Mouse (Mus musculus) ES-E14 (cell line): ENCODE measurements around the gene Gsto2. TPM values are rescaled to one million over a fixed set of nuclear protein-coding genes. Genes with fewer than 3 reads are reported as not detected.

Experiments used
- DNase-seq: peaks from one replicate; pipeline ENCODE4 v3.0.0-alpha.2; 2013; ENCODE audit warnings: low read depth, low spot score
- H3K27ac ChIP-seq: 2 replicates; pipeline ENCODE4 v1.5.1; 2012; ENCODE audit warnings: low read depth, mild to moderate bottlenecking, low read length, moderate library complexity, mixed read lengths; ENCODE audit not compliant: poor library complexity, insufficient read depth, severe bottlenecking
- H3K36me3 ChIP-seq: 2 replicates; pipeline ENCODE4 v1.6.1; 2012; ENCODE audit warnings: mild to moderate bottlenecking, low read length, moderate library complexity, mixed read lengths; ENCODE audit not compliant: control insufficient read depth, poor library complexity, insufficient read depth, severe bottlenecking
- H3K4me1 ChIP-seq, 2 experiments: fragments of 150-350 bp in 1 of 2; sonication (generic) in 1 of 2; 2 replicates each; pipeline ENCODE4 v1.6.1; 2012; ENCODE audit warnings: low read length in 2 of 2, mild to moderate bottlenecking in 1 of 2, mixed read lengths in 1 of 2; ENCODE audit not compliant: control insufficient read depth in 2 of 2, insufficient read depth in 2 of 2, poor library complexity in 1 of 2
- H3K4me3 ChIP-seq, 2 experiments: fragments of 150-350 bp in 1 of 2; sonication (generic) in 1 of 2; 2 replicates each; pipeline ENCODE4 v1.5.1; 2012; ENCODE audit warnings: low read length in 2 of 2, low read depth in 1 of 2, mild to moderate bottlenecking in 1 of 2, mixed read lengths in 1 of 2; ENCODE audit not compliant: insufficient read depth in 1 of 2, poor library complexity in 1 of 2, severe bottlenecking in 1 of 2
- H3K9ac ChIP-seq: 2 replicates; pipeline ENCODE4 v1.6.1; 2012; ENCODE audit warnings: low read depth, mild to moderate bottlenecking, low read length, mixed read lengths; ENCODE audit not compliant: poor library complexity, insufficient read depth, severe bottlenecking
- H3K9me3 ChIP-seq: fragments of 150-350 bp; sonication (generic); 2 replicates; pipeline ENCODE4 v1.6.1; 2012; ENCODE audit warnings: low read depth, mild to moderate bottlenecking, low read length; ENCODE audit not compliant: control insufficient read depth, insufficient read depth
- CHD2 ChIP-seq: IDR thresholded peaks from 2 replicates; pipeline ENCODE4 v1.6.1; 2014; ENCODE audit warnings: mild to moderate bottlenecking, low read depth, low read length, inconsistent platforms
- HCFC1 ChIP-seq: IDR thresholded peaks from 2 replicates; pipeline ENCODE4 v1.6.1; 2012; ENCODE audit warnings: low read length, inconsistent platforms, borderline replicate concordance; ENCODE audit not compliant: insufficient read depth
- MAFK ChIP-seq: IDR thresholded peaks from 2 replicates; pipeline ENCODE4 v1.6.1; 2014; ENCODE audit warnings: mild to moderate bottlenecking, low read depth, low read length, inconsistent platforms; ENCODE audit not compliant: insufficient read depth
- ZC3H11A ChIP-seq: IDR thresholded peaks from 2 replicates; pipeline ENCODE4 v1.6.1; 2012; ENCODE audit warnings: low read depth, mild to moderate bottlenecking, inconsistent platforms, low read length, borderline replicate concordance
- ZNF384 ChIP-seq: IDR thresholded peaks from 2 replicates; pipeline ENCODE4 v1.6.1; 2012; ENCODE audit warnings: low read depth, low read length, inconsistent platforms
- in situ Hi-C, 2 experiments: fragments of 600-800 bp; cut with MboI; formaldehyde crosslinking; loops; one replicate each; pipeline ENCODE4 v1.15.1; 2025; ENCODE audit warnings: low sequenced_read_pairs in 2 of 2, inconsistent platforms in 1 of 2; ENCODE audit not compliant: unreplicated experiment in 2 of 2
- total RNA-seq: library from RNA; depleted of rRNA; stranded (reverse); fragments of 300-350 nt; gene quantifications from 2 replicates; pipeline ENCODE4 v1.2.3, GENCODE M21; 2012

The Gsto2 gene
- total RNA-seq, 1 experiment, result 0.71 TPM

GRCm38 (mm10) chr19:47890489-47891130, 25.3 kb downstream of the Gsto2 start:
- no peak overlapping the region for H3K27ac ChIP-seq
- no peak overlapping the region for H3K4me3 ChIP-seq
- H3K9me3 ChIP-seq, result no peaks in the 10 kb centered on the region
- H3K4me1 ChIP-seq, result peaks cover 0 to 4% of the 10 kb centered on the region in 2 experiments; a peak in 1 of 4 replicates
- H3K9ac ChIP-seq, result no peak overlapping the region
- in situ Hi-C loops, result no loop called here
- TF ChIP-seq MAFK (no peak), HCFC1 (no peak), ZC3H11A (no peak), CHD2 (no peak), ZNF384 (no peak)
- no peak for DNase-seq
- H3K36me3 ChIP-seq, result peaks cover under 1% of the 10 kb centered on the region; the same call in 1 of the 2 replicates

DNA sequence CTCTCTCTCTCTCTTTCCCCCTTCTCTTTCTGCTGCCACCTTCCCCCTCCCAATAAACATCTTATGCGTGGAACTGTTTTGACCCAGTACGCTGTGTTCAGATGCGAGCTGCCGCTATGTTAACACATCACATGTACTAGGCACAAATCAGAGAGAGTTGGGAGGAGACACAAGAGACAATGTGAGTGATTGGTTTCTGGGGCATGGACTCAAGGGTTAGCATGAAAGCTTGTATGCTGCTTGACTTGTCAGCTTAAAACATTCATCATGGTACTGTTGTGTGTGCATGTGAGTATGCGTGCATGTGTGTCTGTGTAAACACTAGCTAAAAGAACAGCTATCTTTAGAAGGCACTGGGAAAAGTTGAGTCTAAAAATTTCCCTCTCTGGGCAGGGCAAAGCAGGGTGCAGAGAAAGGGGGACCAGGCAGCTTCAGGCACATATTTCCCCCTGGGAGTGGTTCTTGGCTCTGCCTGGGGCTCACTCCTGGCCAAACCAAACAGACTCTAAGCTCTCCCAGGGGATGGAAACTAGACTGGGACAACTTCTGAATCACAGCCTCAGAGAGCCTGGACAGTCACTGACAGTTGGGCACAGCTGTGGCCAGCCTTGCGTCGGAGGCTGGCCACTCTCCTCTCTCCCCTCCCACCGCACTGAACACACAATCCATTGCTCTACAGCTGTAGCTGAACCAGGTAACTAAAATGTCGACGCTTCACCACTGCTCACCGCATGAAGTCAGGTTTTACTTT, 26.4 kb downstream of the Gsto2 start:
- H3K9me3 ChIP-seq, result no peaks in the 10 kb centered on the region
- no peak overlapping the region for H3K27ac ChIP-seq
- H3K36me3 ChIP-seq, result peaks cover 4% of the 10 kb centered on the region; the same call in 1 of the 2 replicates
- H3K9ac ChIP-seq, result no peak overlapping the region
- DNase-seq, result no peak
- H3K4me3 ChIP-seq, result no peak overlapping the region
- in situ Hi-C loops, result no loop called here
- no peak for TF ChIP-seq ZNF384
- TF ChIP-seq MAFK, result no peak
- TF ChIP-seq HCFC1, result no peak
- TF ChIP-seq CHD2, result no peak
- TF ChIP-seq ZC3H11A, result no peak
- peaks cover 0 to 4% of the 10 kb centered on the region in 2 experiments; a peak in 1 of 4 replicates for H3K4me1 ChIP-seq

GRCm38 (mm10) chr19:47893092-47893491, 27.8 kb downstream of the Gsto2 start:
- H3K27ac ChIP-seq, result no peak overlapping the region
- no peak overlapping the region for H3K9ac ChIP-seq
- H3K36me3 ChIP-seq, result peaks cover 4% of the 10 kb centered on the region; the same call in 1 of the 2 replicates
- no peak overlapping the region for H3K4me3 ChIP-seq
- H3K9me3 ChIP-seq, result no peaks in the 10 kb centered on the region
- H3K4me1 ChIP-seq, result peaks cover 0 to 4% of the 10 kb centered on the region in 2 experiments; a peak in 1 of 4 replicates
- no peak for TF ChIP-seq ZC3H11A
- no peak for TF ChIP-seq CHD2
- TF ChIP-seq HCFC1, result no peak
- TF ChIP-seq MAFK, result no peak
- TF ChIP-seq ZNF384, result no peak
- no peak for DNase-seq
- in situ Hi-C loops, result no loop called here

DNA sequence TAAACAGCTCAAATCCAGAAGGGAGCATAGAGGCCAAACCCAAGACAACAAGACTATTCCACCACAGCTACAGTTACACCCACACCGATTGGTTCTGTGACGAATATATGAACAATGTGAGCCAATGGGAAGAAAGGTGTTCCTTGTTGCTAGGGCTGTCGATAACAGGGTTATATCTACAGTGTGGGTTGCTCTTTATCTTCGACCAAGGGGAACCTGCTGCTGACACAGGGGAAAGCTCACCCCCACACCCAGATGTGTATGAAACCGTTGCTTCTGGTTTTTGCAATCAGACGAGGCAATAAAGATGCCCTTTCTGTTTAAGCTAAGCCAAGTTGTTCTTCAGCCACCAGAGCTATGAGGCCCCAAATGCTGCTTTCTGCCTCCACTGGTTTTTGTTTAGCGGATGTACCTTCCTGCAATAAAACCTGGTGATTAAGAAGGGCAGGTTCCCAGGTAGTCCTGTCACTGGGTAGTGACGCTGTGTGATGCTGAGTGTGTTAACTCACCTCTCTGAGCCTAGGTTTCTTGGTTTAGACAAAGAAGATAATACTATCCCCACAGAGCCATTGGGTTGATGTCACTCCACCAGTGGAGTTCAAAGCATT, 33.2 kb downstream of the Gsto2 start:
- H3K27ac ChIP-seq, result no peak overlapping the region
- H3K9me3 ChIP-seq, result no peaks in the 10 kb centered on the region
- no peak for DNase-seq
- in situ Hi-C loops, result no loop called here
- peaks cover 4% of the 10 kb centered on the region; the same call in 1 of the 2 replicates for H3K36me3 ChIP-seq
- no peak overlapping the region for H3K4me3 ChIP-seq
- TF ChIP-seq CHD2, result no peak
- TF ChIP-seq HCFC1, result no peak
- no peak for TF ChIP-seq ZC3H11A
- no peak for TF ChIP-seq ZNF384
- no peak for TF ChIP-seq MAFK
- H3K9ac ChIP-seq, result no peak overlapping the region
- H3K4me1 ChIP-seq, result no peaks in the 10 kb centered on the region
